Mouse (Mus musculus) stomach, embryonic 16.5 days (tissue): ENCODE measurements around the gene Slc23a2. TPM values are rescaled to one million over a fixed set of nuclear protein-coding genes. Genes with fewer than 3 reads are reported as not detected.
A peak's percentile ranks its signal among the peaks of the same experiment; 100 is the strongest.

Source experiments
- ATAC-seq: fragments of 200-750 bp; cut with Nextera tagmentation; 2 replicates; pipeline ENCODE4 v1.8.0; 2017; ENCODE audit warnings: moderate number of reproducible peaks, moderate TSS enrichment; ENCODE audit not compliant: insufficient read depth, low FRiP score
- H3K27ac ChIP-seq: fragments of 300-500 bp; sonication (generic); 2 replicates; pipeline ENCODE4 v1.5.1; 2014; ENCODE audit warnings: low read length
- H3K27me3 ChIP-seq: fragments of 300-500 bp; sonication (generic); 2 replicates; pipeline ENCODE4 v1.6.1; 2014; ENCODE audit warnings: low read length, control low read depth, mixed read lengths; ENCODE audit not compliant: control insufficient read depth, insufficient read depth
- H3K36me3 ChIP-seq: fragments of 300-500 bp; sonication (generic); 2 replicates; pipeline ENCODE4 v1.6.1; 2014; ENCODE audit warnings: low read length; ENCODE audit not compliant: control insufficient read depth, insufficient read depth
- H3K4me1 ChIP-seq: fragments of 300-500 bp; sonication (generic); 2 replicates; pipeline ENCODE4 v1.6.1; 2014; ENCODE audit warnings: low read length, control low read depth, mixed read lengths; ENCODE audit not compliant: control insufficient read depth, insufficient read depth
- H3K4me2 ChIP-seq: fragments of 300-500 bp; sonication (generic); 2 replicates; pipeline ENCODE4 v1.6.1; 2014; ENCODE audit warnings: low read depth, low read length, mixed read lengths
- H3K4me3 ChIP-seq: fragments of 300-500 bp; sonication (generic); replicated peaks from 2 replicates; pipeline ENCODE4 v1.5.1; 2014; ENCODE audit warnings: mild to moderate bottlenecking, low read length
- H3K9ac ChIP-seq: fragments of 300-500 bp; sonication (generic); 2 replicates; pipeline ENCODE4 v1.6.1; 2014; ENCODE audit warnings: low read length
- H3K9me3 ChIP-seq: fragments of 300-500 bp; sonication (generic); replicated peaks from 2 replicates; pipeline ENCODE4 v1.6.1; 2016; ENCODE audit warnings: low read length, control low read depth; ENCODE audit not compliant: control insufficient read depth
- WGBS: fragments of 180-500 bp; shearing (Covaris S2); extraction: QIAGEN DNeasy Blood & Tissue Kit; methylation state at CpG from one replicate; pipeline ENCODE4 v1.1.7; 2014; 5-methylcytosine and 5-hydroxymethylcytosine counted together
- polyA plus RNA-seq: library from polyadenylated mRNA; unstranded; fragments of >200 nt; fragmentation: Nextera tagmentation; extraction: Ambion mirVana; gene quantifications from 2 replicates; pipeline ENCODE4 v1.2.1, GENCODE M21; 2015

Slc23a2 gene
- polyA plus RNA-seq, 1 experiment from 2014 or later: 12.1 TPM

DNA sequence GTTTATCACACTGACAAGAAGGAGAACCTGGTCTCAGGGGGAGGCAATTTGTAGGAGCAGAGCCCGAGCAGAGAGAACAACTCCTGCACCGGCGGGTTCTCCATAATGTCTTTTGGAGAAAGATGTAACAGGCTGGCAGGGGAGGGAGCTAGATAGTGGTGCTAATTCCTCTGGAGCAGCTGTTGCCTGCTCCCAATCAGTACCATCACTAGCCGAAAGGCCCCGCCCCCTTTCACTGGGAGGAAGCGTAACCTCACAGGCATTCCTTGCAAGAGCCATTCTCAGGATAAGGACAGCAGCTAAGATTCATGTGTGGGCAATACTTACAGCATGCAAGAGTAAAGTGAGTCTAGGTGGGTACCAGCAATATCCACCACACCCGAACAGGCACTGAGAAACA lies 127.3 kb downstream of the Slc23a2 start:
- no peaks in the 10 kb centered on the region for H3K4me1 ChIP-seq
- no peaks in the 10 kb centered on the region for H3K9me3 ChIP-seq
- no peak for ATAC-seq
- no peak overlapping the region for H3K4me2 ChIP-seq
- WGBS: 31% methylated on average over 7 of the region's 7 CpGs
- no peaks in the 10 kb centered on the region for H3K36me3 ChIP-seq
- H3K27me3 ChIP-seq: no peaks in the 10 kb centered on the region
- no peak overlapping the region for H3K4me3 ChIP-seq
- no peak overlapping the region for H3K9ac ChIP-seq
- no peak overlapping the region for H3K27ac ChIP-seq

GRCm38 (mm10) chr2:132016034-132016433 lies 128.9 kb downstream of the Slc23a2 start:
- WGBS: 93% methylated on average over 1 of the region's 1 CpGs

GRCm38 (mm10) chr2:132013152-132013551 lies 131.8 kb downstream of the Slc23a2 start:
- H3K9me3 ChIP-seq: no peaks in the 10 kb centered on the region
- H3K4me1 ChIP-seq: no peaks in the 10 kb centered on the region
- H3K4me2 ChIP-seq: no peak overlapping the region
- H3K9ac ChIP-seq: no peak overlapping the region
- 80% methylated on average over 4 of the region's 4 CpGs for WGBS
- no peak overlapping the region for H3K27ac ChIP-seq
- H3K27me3 ChIP-seq: no peaks in the 10 kb centered on the region; the same call in 1 of the 2 replicates
- no peak for ATAC-seq
- no peak overlapping the region for H3K4me3 ChIP-seq
- H3K36me3 ChIP-seq: 0 out of 2 replicates have a peak, but pooled peaks cover 10% of the 10 kb centered on the region

More at GRCm38 (mm10) chr2:132016034-132016433, 128.9 kb downstream of the Slc23a2 start:
- Histone ChIP-seq H3K4me1 (no peaks in the 10 kb centered on the region), H3K36me3 (no peaks in the 10 kb centered on the region), H3K27ac (no peak overlapping the region), H3K9ac (no peak overlapping the region), H3K27me3 (no peaks in the 10 kb centered on the region; the same call in 1 of the 2 replicates), H3K4me2 (no peak overlapping the region), H3K4me3 (no peak overlapping the region), H3K9me3 (no peaks in the 10 kb centered on the region)
- no peak for ATAC-seq

GRCm38 (mm10) chr2:132010781-132011180 lies 134.1 kb downstream of the Slc23a2 start:
- 0 out of 2 replicates have a peak, but pooled peaks cover 10% of the 10 kb centered on the region for H3K36me3 ChIP-seq
- ATAC-seq: no peak
- H3K4me3 ChIP-seq: no peak overlapping the region
- no peak overlapping the region for H3K9ac ChIP-seq
- H3K27me3 ChIP-seq: no peaks in the 10 kb centered on the region; the same call in 1 of the 2 replicates
- no peaks in the 10 kb centered on the region for H3K9me3 ChIP-seq
- 90% methylated on average over 2 of the region's 2 CpGs for WGBS
- no peak overlapping the region for H3K27ac ChIP-seq
- no peaks in the 10 kb centered on the region for H3K4me1 ChIP-seq
- no peak overlapping the region for H3K4me2 ChIP-seq

- Histone ChIP-seq H3K4me1 (peaks cover 4% of the 10 kb centered on the region; the same call in 1 of the 2 replicates), H3K27ac (no peak overlapping the region), H3K36me3 (0 out of 2 replicates have a peak, but pooled peaks cover 10% of the 10 kb centered on the region), H3K4me2 (no peak overlapping the region), H3K4me3 (no peak overlapping the region), H3K9ac (no peak overlapping the region), H3K9me3 (no peaks in the 10 kb centered on the region), H3K27me3 (no peaks in the 10 kb centered on the region; the same call in 1 of the 2 replicates)
- WGBS: 34% methylated on average over 4 of the region's 4 CpGs
- no peak for ATAC-seq
These were observed 136.7 kb downstream of the Slc23a2 start for GRCm38 (mm10) chr2:132008186-132008585.

GRCm38 (mm10) chr2:132007475-132007819 lies 137.5 kb downstream of the Slc23a2 start:
- Histone ChIP-seq H3K9ac (no peak overlapping the region), H3K27me3 (no peaks in the 10 kb centered on the region; the same call in 1 of the 2 replicates), H3K4me3 (no peak overlapping the region), H3K4me2 (no peak overlapping the region), H3K4me1 (peaks cover 4% of the 10 kb centered on the region; the same call in 1 of the 2 replicates), H3K9me3 (no peaks in the 10 kb centered on the region), H3K27ac (no peak overlapping the region), H3K36me3 (0 out of 2 replicates have a peak, but pooled peaks cover 10% of the 10 kb centered on the region)
- no peak for ATAC-seq
- WGBS: 48% methylated on average over 6 of the region's 6 CpGs

- peak; percentile 45; the same call in 1 of the 2 replicates for ATAC-seq
- H3K27ac ChIP-seq: peak overlapping the region; percentile 26; the same call in 1 of the 2 replicates
- WGBS: 73% methylated on average over 18 of the region's 18 CpGs
These were observed 138.1 kb downstream of the Slc23a2 start for GRCm38 (mm10) chr2:132006561-132007474.

GRCm38 (mm10) chr2:132005445-132005844 lies 139.5 kb downstream of the Slc23a2 start:
- Histone ChIP-seq H3K4me3 (no peak overlapping the region), H3K4me2 (no peak overlapping the region), H3K27me3 (no peaks in the 10 kb centered on the region), H3K9ac (no peak overlapping the region), H3K36me3 (0 out of 2 replicates have a peak, but pooled peaks cover 10% of the 10 kb centered on the region), H3K4me1 (peaks cover 4% of the 10 kb centered on the region; the same call in 1 of the 2 replicates), H3K9me3 (no peaks in the 10 kb centered on the region), H3K27ac (no peak overlapping the region)
- WGBS: 84% methylated on average over 4 of the region's 4 CpGs
- no peak for ATAC-seq

More at GRCm38 (mm10) chr2:132006561-132007474, 138.1 kb downstream of the Slc23a2 start:
- H3K9ac ChIP-seq: no peak overlapping the region
- H3K4me3 ChIP-seq: no peak overlapping the region
- 0 out of 2 replicates have a peak, but pooled peaks cover 10% of the 10 kb centered on the region for H3K36me3 ChIP-seq
- no peaks in the 10 kb centered on the region for H3K9me3 ChIP-seq
- H3K4me1 ChIP-seq: peaks cover 4% of the 10 kb centered on the region; the same call in 1 of the 2 replicates
- no peak overlapping the region for H3K4me2 ChIP-seq
- H3K27me3 ChIP-seq: no peaks in the 10 kb centered on the region; the same call in 1 of the 2 replicates
